Comparison of ENCODE assay signal across 30 mouse cellular contexts in genomic region chr19:11415581-11415980, GRCm38 (mm10). TPM values are rescaled to one million over a fixed set of nuclear protein-coding genes. Genes with fewer than 3 reads are reported as not detected.
DNase-seq lines count a peak whose midpoint lies in the region; ATAC-seq lines count a peak whose summit lies in the region.
"Had no signal": no experiment of that assay in that cellular context is flagged by ENCODE, and none has a peak within 500 bp of the region (broad histone marks: within the 10 kb centered on the region; RNA-seq: fewer than 3 reads in every experiment).

No protein-coding gene starts in this region.

- WGBS in lung, embryonic 16.5 days, result 53% methylated on average over 3 of the region's 3 CpGs

- no peaks in the 10 kb centered on the region for H3K4me1 ChIP-seq in lung, embryonic 16.5 days (replicated peaks; ENCODE audit: control insufficient read depth, insufficient read depth, low read length)
- H3K4me1 ChIP-seq: embryonic facial prominence, embryonic 13.5 days; embryonic facial prominence, embryonic 15.5 days; forebrain, embryonic 10.5 days; forebrain, embryonic 12.5 days had no signal

- H3K27ac ChIP-seq in lung, embryonic 16.5 days (ENCODE audit: low read length), result no peak overlapping the region
- H3K27ac ChIP-seq: embryonic facial prominence, embryonic 13.5 days; embryonic facial prominence, embryonic 15.5 days; forebrain, embryonic 10.5 days; forebrain, embryonic 12.5 days had no signal

- intact Hi-C loops in heart, postnatal 14 days (cut with DNase I), result no loop called here

- H3K4me3 ChIP-seq in lung, embryonic 16.5 days (ENCODE audit: low read length), result no peak overlapping the region
- H3K4me3 ChIP-seq: embryonic facial prominence, embryonic 13.5 days; embryonic facial prominence, embryonic 15.5 days; erythroblast, embryonic 14.5 days; forebrain, embryonic 10.5 days; forebrain, embryonic 12.5 days had no signal

- H3K36me3 ChIP-seq in lung, embryonic 16.5 days (ENCODE audit: control insufficient read depth, insufficient read depth, low read length), result no peaks in the 10 kb centered on the region
- H3K36me3 ChIP-seq: embryonic facial prominence, embryonic 13.5 days; embryonic facial prominence, embryonic 15.5 days; forebrain, embryonic 10.5 days; forebrain, embryonic 12.5 days; G1E had no signal

- no peaks in the 10 kb centered on the region for H3K9me3 ChIP-seq in lung, embryonic 16.5 days (ENCODE audit: control insufficient read depth, low read length)
- H3K9me3 ChIP-seq: embryonic facial prominence, embryonic 13.5 days; embryonic facial prominence, embryonic 15.5 days; forebrain, embryonic 10.5 days; forebrain, embryonic 12.5 days; G1E had no signal

- peak; percentile 73 for DNase-seq in heart, adult 11 months
- no peak for DNase-seq in heart, postnatal 14 days
- DNase-seq in lung, postnatal 10 days, result no peak
- peak; percentile 20 for DNase-seq in lung, postnatal 25 days (ENCODE audit: low spot score)
- DNase-seq in cerebellum, adult 11 months, result no peak
- DNase-seq: adrenal gland, adult 8-10 months; adrenal gland, postnatal 14 days; adrenal gland, postnatal 36 days; B cell, adult 2 months; cerebellum, adult 18-20 months; cerebellum, adult 8-10 months; cerebellum, adult 9-11 months; cerebellum, postnatal 14 days; cerebellum, postnatal 36 days; embryo, embryonic 11 days had no signal

- no peak overlapping the region for H3K4me2 ChIP-seq in lung, embryonic 16.5 days (ENCODE audit: low read depth, low read length)
- H3K4me2 ChIP-seq: embryonic facial prominence, embryonic 13.5 days; embryonic facial prominence, embryonic 15.5 days; forebrain, embryonic 12.5 days had no signal

- no peaks in the 10 kb centered on the region for H3K27me3 ChIP-seq in lung, embryonic 16.5 days (ENCODE audit: control insufficient read depth, insufficient read depth, low read depth, low read length)
- H3K27me3 ChIP-seq: CH12.LX; embryonic facial prominence, embryonic 13.5 days; embryonic facial prominence, embryonic 15.5 days; forebrain, embryonic 12.5 days had no signal

- peak; percentile 52; the same call in 1 of the 2 replicates for ATAC-seq in lung, embryonic 16.5 days (ENCODE audit: low read depth)
- ATAC-seq: activated CD4-positive, CD25-positive, alpha-beta regulatory T cell, adult 4 months; CD4-positive, CD25-positive, alpha-beta regulatory T cell, adult 4 months; forebrain, embryonic 14.5 days; forebrain, embryonic 16.5 days; Patski had no signal

- H3K9ac ChIP-seq in lung, embryonic 16.5 days (ENCODE audit: low read length), result no peak overlapping the region
- H3K9ac ChIP-seq: embryonic facial prominence, embryonic 13.5 days; embryonic facial prominence, embryonic 15.5 days; forebrain, embryonic 12.5 days had no signal

RNA-seq across cellular contexts. Expression of gene Ms4a4c, which starts 11.0 kb away (rescaled TPM):
- under 1 TPM in 1 of 2 experiments, not detected in 1; 0.37 TPM for total RNA-seq in heart, postnatal 14 days (2021)
- 0.62 and 0.78 TPM in 2 replicates for polyA plus RNA-seq in lung, embryonic 16.5 days (2015; fragmentation: Nextera tagmentation; extraction: Ambion mirVana)
- total RNA-seq: G1E had no signal
- polyA plus RNA-seq: embryonic facial prominence, embryonic 11.5 days; erythroblast, embryonic 14.5 days; forebrain, embryonic 10.5 days; forebrain, embryonic 12.5 days; forebrain, embryonic 14.5 days; forebrain, embryonic 16.5 days; G1E; Patski had no signal

RNA-seq across cellular contexts. Expression of gene Ms4a4b, which starts 27.8 kb away (rescaled TPM):
- 1 to 10 TPM in 1 of 2 experiments, under 1 TPM in 1; 0.41 to 1.2 TPM for total RNA-seq in heart, postnatal 14 days (2021)
- 0.30 and 0.38 TPM in 2 replicates for polyA plus RNA-seq in lung, embryonic 16.5 days (2015; fragmentation: Nextera tagmentation; extraction: Ambion mirVana)
- total RNA-seq: CH12.LX had no signal
- polyA plus RNA-seq: embryonic facial prominence, embryonic 11.5 days; embryonic facial prominence, embryonic 15.5 days; forebrain, embryonic 10.5 days; forebrain, embryonic 12.5 days; forebrain, embryonic 14.5 days; forebrain, embryonic 16.5 days; G1E had no signal

RNA-seq across cellular contexts. Expression of gene Ms4a4a, which starts 40.3 kb away (rescaled TPM):
- 10 to 100 TPM in 1 of 2 experiments, 1 to 10 TPM in 1; 7.6 to 10.7 TPM for total RNA-seq in heart, postnatal 14 days (2021)
- 6.1 and 6.7 TPM in 2 replicates for polyA plus RNA-seq in lung, embryonic 16.5 days (2015; fragmentation: Nextera tagmentation; extraction: Ambion mirVana)
- total RNA-seq: CH12.LX; common myeloid progenitor, adult 5-6 weeks; G1E had no signal
- polyA plus RNA-seq: erythroblast, embryonic 14.5 days; G1E; Patski had no signal

RNA-seq across cellular contexts. Expression of gene Ms4a6c, which starts 53.6 kb away (rescaled TPM):
- 10 to 100 TPM in 1 of 2 experiments, 1 to 10 TPM in 1; 8.3 to 11.2 TPM for total RNA-seq in heart, postnatal 14 days (2021)
- 7.4 and 8.3 TPM in 2 replicates for polyA plus RNA-seq in lung, embryonic 16.5 days (2015; fragmentation: Nextera tagmentation; extraction: Ambion mirVana)
- polyA plus RNA-seq: erythroblast, embryonic 14.5 days; Patski had no signal

Comparison
In these comparisons a context has a peak if more than half of its experiments do, and no peak if none do; other contexts are left out.
1. DNase-seq: peak in heart, adult 11 months (single experiment) and lung, postnatal 25 days (single experiment); none in heart, postnatal 14 days (0 of 2), lung, postnatal 10 days (single experiment) and cerebellum, adult 11 months (single experiment).